Comparison of ENCODE assay signal across 13 mouse cellular contexts in the genomic region with DNA sequence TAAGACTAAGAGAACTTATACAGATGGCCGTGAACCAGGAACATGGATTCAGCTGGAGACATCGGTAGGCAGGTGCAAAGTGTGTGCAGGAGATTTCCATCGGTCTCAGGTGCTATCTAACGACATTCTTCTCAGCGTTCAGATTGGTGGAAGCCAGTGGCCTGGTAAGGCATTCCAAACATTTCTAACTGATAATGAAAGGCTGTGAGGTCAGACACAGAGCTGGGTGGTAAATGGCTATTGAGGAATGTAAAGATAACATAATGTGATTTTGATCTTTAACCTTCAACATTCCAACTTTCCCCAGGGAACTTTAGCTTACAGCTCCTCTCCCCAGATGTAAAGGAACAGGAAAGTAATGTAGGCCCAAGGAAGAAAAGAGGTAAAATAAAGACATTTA.
"Had no signal": no experiment of that assay in that cellular context is flagged by ENCODE, and none has a peak within 500 bp of the region (broad histone marks: within the 10 kb centered on the region; RNA-seq: fewer than 3 reads in every experiment).

No protein-coding gene starts in this region.

- H3K4me2 ChIP-seq: limb, embryonic 12.5 days; liver, embryonic 13.5 days; neural tube, embryonic 15.5 days had no signal

- H3K9ac ChIP-seq: limb, embryonic 12.5 days; liver, embryonic 13.5 days; liver, postnatal 0 days; neural tube, embryonic 15.5 days had no signal

- H3K36me3 ChIP-seq: limb, embryonic 12.5 days; liver, embryonic 13.5 days; midbrain, embryonic 10.5 days; neural tube, embryonic 15.5 days had no signal

- H3K4me3 ChIP-seq: limb, embryonic 12.5 days; liver, embryonic 13.5 days; midbrain, embryonic 10.5 days; myocyte; neural tube, embryonic 15.5 days had no signal

- H3K27me3 ChIP-seq: limb, embryonic 12.5 days; liver, embryonic 13.5 days; neural tube, embryonic 15.5 days had no signal

- H3K9me3 ChIP-seq: limb, embryonic 12.5 days; liver, embryonic 13.5 days; midbrain, embryonic 10.5 days; neural tube, embryonic 15.5 days had no signal

- ATAC-seq: liver, postnatal 0 days had no signal

- H3K4me1 ChIP-seq: limb, embryonic 12.5 days; liver, embryonic 13.5 days; midbrain, embryonic 10.5 days; neural tube, embryonic 15.5 days had no signal

- H3K27ac ChIP-seq: limb, embryonic 12.5 days; liver, embryonic 13.5 days; midbrain, embryonic 10.5 days; neural tube, embryonic 15.5 days; stomach, postnatal 0 days had no signal

- DNase-seq: kidney, postnatal 25 days; liver; liver, embryonic 13.5 days; liver, postnatal 0 days; midbrain, embryonic 14.5 days; right cerebral cortex, adult 18-20 months; right cerebral cortex, postnatal 25 days; thymus, postnatal 4 days had no signal
